Mouse (Mus musculus): ENCODE data around the gene Tnip3. TPM values are rescaled to one million over a fixed set of nuclear protein-coding genes. Genes with fewer than 3 reads are reported as not detected.

Gene Tnip3
- polyA plus RNA-seq, 1 experiment, result not detected

DNA sequence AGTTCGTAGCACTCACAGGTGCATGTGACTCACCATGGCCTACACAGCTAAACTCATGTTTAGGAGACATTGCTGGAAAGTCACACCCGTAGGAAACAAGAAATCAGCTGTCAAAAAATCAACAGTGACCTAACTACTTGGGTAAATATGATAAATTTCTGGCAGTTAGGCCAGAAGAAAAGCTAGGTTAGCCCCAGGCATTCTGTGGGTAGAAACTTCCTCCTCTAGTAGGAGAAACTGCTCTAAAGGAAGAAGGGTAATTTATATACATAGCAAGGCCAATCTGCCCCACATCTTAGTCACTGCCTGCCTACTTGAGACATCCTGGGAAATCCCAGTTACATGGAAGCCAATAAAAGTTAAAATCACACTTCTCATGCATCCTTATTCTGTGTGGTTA, 64.9 kb downstream of the Tnip3 start:
- H3K9ac ChIP-seq (ENCODE audit: low read depth, poor library complexity, severe bottlenecking), result no peak overlapping the region
- H3K9me3 ChIP-seq (replicated peaks; ENCODE audit: control insufficient read depth, insufficient read depth, low read length, poor library complexity, severe bottlenecking), result no peaks in the 10 kb centered on the region
- TF ChIP-seq EP300 (IDR thresholded peaks at IDR 0.05; ENCODE audit: insufficient read depth, low read depth, low read length) (no peak), CTCF (IDR thresholded peaks at IDR 0.05; ENCODE audit: low read depth, low read length) (no peak), POLR2A (IDR thresholded peaks at IDR 0.05; ENCODE audit: insufficient read depth, low read length) (no peak)
- H3K4me1 ChIP-seq (ENCODE audit: control insufficient read depth, insufficient read depth, low read length), result no peaks in the 10 kb centered on the region
- H3K27ac ChIP-seq (ENCODE audit: insufficient read depth, low read length), result no peak overlapping the region
- no peak overlapping the region for H3K4me3 ChIP-seq (ENCODE audit: low read depth, low read length)
- no peaks in the 10 kb centered on the region for H3K36me3 ChIP-seq (ENCODE audit: control insufficient read depth, insufficient read depth, low read length, poor library complexity, severe bottlenecking)
- no peaks in the 10 kb centered on the region for H3K27me3 ChIP-seq (ENCODE audit: control insufficient read depth, insufficient read depth, low read length, poor library complexity, severe bottlenecking)

DNA sequence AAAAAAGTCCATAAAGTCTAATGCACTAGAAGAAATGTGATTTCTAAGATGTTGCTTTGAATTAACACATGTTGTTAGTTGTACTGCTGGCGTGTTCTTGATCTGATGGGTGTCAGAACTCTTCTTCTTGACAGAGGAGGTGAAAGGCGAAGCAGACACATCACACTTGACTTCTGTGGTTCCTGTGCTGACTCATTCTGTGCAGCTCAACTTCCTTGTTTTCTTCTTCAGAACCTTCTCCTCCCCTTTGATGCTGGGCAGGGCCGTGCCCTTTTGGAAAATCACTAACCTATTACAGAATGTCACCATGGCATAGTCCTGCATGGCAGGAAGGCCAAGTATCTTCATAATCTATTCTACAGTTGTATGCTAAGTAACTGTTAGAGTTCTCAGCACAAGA, 69.1 kb downstream of the Tnip3 start:
- Histone ChIP-seq H3K9ac (ENCODE audit: low read depth, poor library complexity, severe bottlenecking) (no peak overlapping the region), H3K36me3 (ENCODE audit: control insufficient read depth, insufficient read depth, low read length, poor library complexity, severe bottlenecking) (no peaks in the 10 kb centered on the region), H3K27ac (ENCODE audit: insufficient read depth, low read length) (no peak overlapping the region), H3K9me3 (replicated peaks; ENCODE audit: control insufficient read depth, insufficient read depth, low read length, poor library complexity, severe bottlenecking) (no peaks in the 10 kb centered on the region), H3K4me3 (ENCODE audit: low read depth, low read length) (no peak overlapping the region), H3K27me3 (ENCODE audit: control insufficient read depth, insufficient read depth, low read length, poor library complexity, severe bottlenecking) (no peaks in the 10 kb centered on the region), H3K4me1 (ENCODE audit: control insufficient read depth, insufficient read depth, low read length) (no peaks in the 10 kb centered on the region)
- no peak for TF ChIP-seq CTCF (IDR thresholded peaks at IDR 0.05; ENCODE audit: low read depth, low read length)
- no peak for TF ChIP-seq EP300 (IDR thresholded peaks at IDR 0.05; ENCODE audit: insufficient read depth, low read depth, low read length)
- no peak for TF ChIP-seq POLR2A (IDR thresholded peaks at IDR 0.05; ENCODE audit: insufficient read depth, low read length)

GRCm38 (mm10) chr6:65595371-65595770, 70.3 kb downstream of the Tnip3 start:
- no peak overlapping the region for H3K4me3 ChIP-seq (ENCODE audit: low read depth, low read length)
- no peaks in the 10 kb centered on the region for H3K9me3 ChIP-seq (replicated peaks; ENCODE audit: control insufficient read depth, insufficient read depth, low read length, poor library complexity, severe bottlenecking)
- H3K36me3 ChIP-seq (ENCODE audit: control insufficient read depth, insufficient read depth, low read length, poor library complexity, severe bottlenecking), result no peaks in the 10 kb centered on the region
- TF ChIP-seq CTCF (IDR thresholded peaks at IDR 0.05; ENCODE audit: low read depth, low read length), result no peak
- no peak for TF ChIP-seq POLR2A (IDR thresholded peaks at IDR 0.05; ENCODE audit: insufficient read depth, low read length)
- no peak for TF ChIP-seq EP300 (IDR thresholded peaks at IDR 0.05; ENCODE audit: insufficient read depth, low read depth, low read length)
- no peaks in the 10 kb centered on the region for H3K27me3 ChIP-seq (ENCODE audit: control insufficient read depth, insufficient read depth, low read length, poor library complexity, severe bottlenecking)
- H3K9ac ChIP-seq (ENCODE audit: low read depth, poor library complexity, severe bottlenecking), result no peak overlapping the region
- H3K27ac ChIP-seq (ENCODE audit: insufficient read depth, low read length), result no peak overlapping the region
- peaks cover 2% of the 10 kb centered on the region for H3K4me1 ChIP-seq (ENCODE audit: control insufficient read depth, insufficient read depth, low read length)

- Histone ChIP-seq H3K9ac (ENCODE audit: low read depth, poor library complexity, severe bottlenecking) (no peak overlapping the region), H3K9me3 (replicated peaks; ENCODE audit: control insufficient read depth, insufficient read depth, low read length, poor library complexity, severe bottlenecking) (no peaks in the 10 kb centered on the region), H3K36me3 (ENCODE audit: control insufficient read depth, insufficient read depth, low read length, poor library complexity, severe bottlenecking) (no peaks in the 10 kb centered on the region), H3K4me3 (ENCODE audit: low read depth, low read length) (no peak overlapping the region), H3K27me3 (ENCODE audit: control insufficient read depth, insufficient read depth, low read length, poor library complexity, severe bottlenecking) (no peaks in the 10 kb centered on the region), H3K4me1 (ENCODE audit: control insufficient read depth, insufficient read depth, low read length) (peaks cover 2% of the 10 kb centered on the region), H3K27ac (ENCODE audit: insufficient read depth, low read length) (peak overlapping the region; percentile 64)
- TF ChIP-seq EP300 (IDR thresholded peaks at IDR 0.05; ENCODE audit: insufficient read depth, low read depth, low read length) (peak; percentile 49; the same call in 1 of the 2 replicates), POLR2A (IDR thresholded peaks at IDR 0.05; ENCODE audit: insufficient read depth, low read length) (no peak)
Measured at GRCm38 (mm10) chr6:65597056-65597818, 72.1 kb downstream of the Tnip3 start.

- Histone ChIP-seq H3K9me3 (replicated peaks; ENCODE audit: control insufficient read depth, insufficient read depth, low read length, poor library complexity, severe bottlenecking) (no peaks in the 10 kb centered on the region), H3K27ac (ENCODE audit: insufficient read depth, low read length) (no peak overlapping the region), H3K27me3 (ENCODE audit: control insufficient read depth, insufficient read depth, low read length, poor library complexity, severe bottlenecking) (no peaks in the 10 kb centered on the region), H3K4me3 (ENCODE audit: low read depth, low read length) (no peak overlapping the region), H3K4me1 (ENCODE audit: control insufficient read depth, insufficient read depth, low read length) (peaks cover 2% of the 10 kb centered on the region), H3K9ac (ENCODE audit: low read depth, poor library complexity, severe bottlenecking) (no peak overlapping the region), H3K36me3 (ENCODE audit: control insufficient read depth, insufficient read depth, low read length, poor library complexity, severe bottlenecking) (no peaks in the 10 kb centered on the region)
- TF ChIP-seq EP300 (IDR thresholded peaks at IDR 0.05; ENCODE audit: insufficient read depth, low read depth, low read length) (no peak), POLR2A (IDR thresholded peaks at IDR 0.05; ENCODE audit: insufficient read depth, low read length) (no peak), CTCF (IDR thresholded peaks at IDR 0.05; ENCODE audit: low read depth, low read length) (no peak)
Measured at GRCm38 (mm10) chr6:65598522-65598921, 73.4 kb downstream of the Tnip3 start.

DNA sequence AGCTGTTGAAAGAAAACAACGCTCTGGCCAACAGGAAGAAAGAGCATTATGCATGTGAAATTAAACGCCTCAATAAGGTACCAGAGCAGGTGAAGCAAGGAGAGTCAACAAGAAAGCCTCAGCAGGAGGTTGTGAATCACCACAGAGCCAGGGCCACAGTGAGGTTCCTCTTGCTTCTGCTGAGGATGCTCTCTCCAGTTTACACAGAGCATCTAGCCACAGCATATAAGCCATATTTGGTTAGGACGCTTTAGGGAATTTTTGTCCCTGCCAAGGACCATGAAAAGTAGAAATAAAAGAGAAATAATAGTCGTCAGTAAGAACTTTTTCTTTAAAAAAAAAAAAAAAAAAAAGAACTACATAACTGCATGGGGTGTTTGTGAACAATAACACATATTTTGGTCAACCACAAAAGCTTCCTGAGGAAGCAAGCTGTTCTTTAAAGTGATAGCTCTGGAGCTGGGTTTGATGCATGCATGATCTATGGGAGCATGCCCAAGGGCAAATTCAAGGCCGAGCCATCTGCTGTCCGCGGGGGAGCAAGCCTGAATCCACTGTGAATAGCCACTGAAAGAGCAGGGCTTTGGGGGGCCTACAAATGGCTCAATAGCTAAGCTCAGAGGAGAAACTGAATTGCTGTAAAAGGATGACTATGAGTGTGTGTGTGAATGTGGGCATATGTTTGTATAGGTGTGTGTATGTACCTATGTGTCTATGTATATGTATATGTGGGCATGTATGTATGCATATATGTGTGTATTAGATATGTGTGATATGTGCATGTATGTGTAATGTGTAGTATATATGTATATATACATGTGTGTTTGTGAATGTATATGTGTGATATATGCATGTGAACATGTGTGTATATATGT, 75.0 kb downstream of the Tnip3 start:
- Histone ChIP-seq H3K9ac (ENCODE audit: low read depth, poor library complexity, severe bottlenecking) (no peak overlapping the region), H3K9me3 (replicated peaks; ENCODE audit: control insufficient read depth, insufficient read depth, low read length, poor library complexity, severe bottlenecking) (no peaks in the 10 kb centered on the region), H3K27ac (ENCODE audit: insufficient read depth, low read length) (no peak overlapping the region), H3K4me1 (ENCODE audit: control insufficient read depth, insufficient read depth, low read length) (peaks cover 2% of the 10 kb centered on the region), H3K4me3 (ENCODE audit: low read depth, low read length) (no peak overlapping the region), H3K27me3 (ENCODE audit: control insufficient read depth, insufficient read depth, low read length, poor library complexity, severe bottlenecking) (no peaks in the 10 kb centered on the region), H3K36me3 (ENCODE audit: control insufficient read depth, insufficient read depth, low read length, poor library complexity, severe bottlenecking) (no peaks in the 10 kb centered on the region)
- 0 out of 2 replicates have a peak, but pooled peaks have one; percentile 6 for TF ChIP-seq EP300 (IDR thresholded peaks at IDR 0.05; ENCODE audit: insufficient read depth, low read depth, low read length)
- no peak for TF ChIP-seq POLR2A (IDR thresholded peaks at IDR 0.05; ENCODE audit: insufficient read depth, low read length)
